Mouse (Mus musculus) embryo, embryonic 10.5 days (tissue): ENCODE results near the gene Gm26566.
"Not testable (repeated sequence)": the region's sequence is repeated elsewhere in the genome, so short reads cannot be mapped to it uniquely, and the experiment has no call there.

Source experiments
- DNase-seq: peaks from one replicate; pipeline ENCODE4 v3.0.0-alpha.2; 2015; ENCODE audit warnings: low spot score

The Gm26566 gene

DNA sequence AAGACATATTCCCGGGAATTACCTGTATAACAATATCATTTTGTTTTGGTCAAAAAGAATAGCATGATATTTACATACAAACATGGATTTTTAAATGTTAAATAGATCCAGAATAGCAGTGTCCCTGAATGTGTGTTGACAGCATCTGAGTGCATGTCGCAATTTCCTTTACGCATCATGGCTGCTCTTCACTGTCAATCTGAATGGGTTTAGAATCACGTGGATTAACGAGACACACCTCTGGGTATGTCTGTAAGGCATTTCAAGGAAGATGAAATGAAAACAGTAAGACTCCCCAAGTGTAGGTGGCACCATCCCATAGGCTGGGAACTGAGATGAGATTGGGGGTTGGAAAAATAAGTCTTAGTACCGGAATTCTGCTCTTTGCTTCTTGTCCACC is 17.4 kb downstream of the Gm26566 start:
- no peak for DNase-seq

- DNase-seq = no peak
Observed at GRCm38 (mm10) chr4:88741426-88741825, 19.8 kb downstream of the Gm26566 start.

DNA sequence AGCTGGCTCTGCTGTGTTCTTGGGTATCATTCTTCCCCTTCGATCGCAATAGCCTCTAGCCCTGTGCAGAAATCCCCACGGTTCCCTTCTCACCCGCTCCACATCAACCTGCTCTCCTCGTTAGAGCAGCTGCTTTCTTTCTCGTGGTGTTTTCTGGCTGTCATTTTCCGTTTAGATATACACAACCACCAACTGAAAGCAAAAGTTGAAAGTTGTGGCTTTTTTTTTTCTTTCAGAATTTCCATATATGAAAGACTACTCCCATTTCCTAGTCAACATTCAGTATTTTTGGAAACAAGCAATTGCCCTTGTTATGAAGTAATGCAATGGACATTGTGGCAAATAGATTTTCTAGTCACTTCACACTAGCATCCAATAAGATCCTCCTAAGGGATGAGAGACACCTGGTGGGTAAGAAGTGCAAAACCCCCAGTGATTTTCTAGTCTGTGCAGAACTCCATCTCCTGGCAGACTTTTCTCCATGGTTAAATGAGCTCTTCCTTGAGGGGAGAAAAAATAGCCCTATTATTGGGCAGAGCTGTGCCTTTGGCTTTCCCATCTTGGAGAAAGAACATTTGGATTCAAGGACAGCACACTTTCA is 21.3 kb downstream of the Gm26566 start:
- no peak for DNase-seq

DNA sequence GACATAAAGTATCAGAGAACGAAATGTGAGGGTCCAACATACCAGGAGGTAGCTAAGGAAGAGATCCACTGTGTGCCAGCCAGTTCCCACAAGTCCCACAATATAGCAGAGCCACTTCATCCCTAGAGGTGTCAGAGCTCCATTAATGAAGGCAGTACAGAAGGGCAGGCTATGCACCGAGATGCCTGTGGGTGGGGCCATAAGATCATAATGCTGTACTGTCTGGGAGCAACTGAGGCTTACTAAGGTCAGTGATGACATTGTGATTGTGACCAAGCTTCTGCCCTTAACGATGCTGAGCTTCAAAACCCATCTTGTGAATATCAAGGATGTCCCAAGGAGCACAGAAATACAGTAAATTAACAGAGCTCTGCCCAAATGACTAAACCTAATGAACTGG is 22.6 kb downstream of the Gm26566 start:
- no peak for DNase-seq

GRCm38 (mm10) chr4:88749926-88750325 is 28.3 kb downstream of the Gm26566 start:
- no peak for DNase-seq

GRCm38 (mm10) chr4:88754818-88755340 is 33.3 kb downstream of the Gm26566 start, which contains the start of gene Gm13271:
Gm13271 (plus strand) TSS chr4:88754868.
- DNase-seq = not testable (repeated sequence)

DNA sequence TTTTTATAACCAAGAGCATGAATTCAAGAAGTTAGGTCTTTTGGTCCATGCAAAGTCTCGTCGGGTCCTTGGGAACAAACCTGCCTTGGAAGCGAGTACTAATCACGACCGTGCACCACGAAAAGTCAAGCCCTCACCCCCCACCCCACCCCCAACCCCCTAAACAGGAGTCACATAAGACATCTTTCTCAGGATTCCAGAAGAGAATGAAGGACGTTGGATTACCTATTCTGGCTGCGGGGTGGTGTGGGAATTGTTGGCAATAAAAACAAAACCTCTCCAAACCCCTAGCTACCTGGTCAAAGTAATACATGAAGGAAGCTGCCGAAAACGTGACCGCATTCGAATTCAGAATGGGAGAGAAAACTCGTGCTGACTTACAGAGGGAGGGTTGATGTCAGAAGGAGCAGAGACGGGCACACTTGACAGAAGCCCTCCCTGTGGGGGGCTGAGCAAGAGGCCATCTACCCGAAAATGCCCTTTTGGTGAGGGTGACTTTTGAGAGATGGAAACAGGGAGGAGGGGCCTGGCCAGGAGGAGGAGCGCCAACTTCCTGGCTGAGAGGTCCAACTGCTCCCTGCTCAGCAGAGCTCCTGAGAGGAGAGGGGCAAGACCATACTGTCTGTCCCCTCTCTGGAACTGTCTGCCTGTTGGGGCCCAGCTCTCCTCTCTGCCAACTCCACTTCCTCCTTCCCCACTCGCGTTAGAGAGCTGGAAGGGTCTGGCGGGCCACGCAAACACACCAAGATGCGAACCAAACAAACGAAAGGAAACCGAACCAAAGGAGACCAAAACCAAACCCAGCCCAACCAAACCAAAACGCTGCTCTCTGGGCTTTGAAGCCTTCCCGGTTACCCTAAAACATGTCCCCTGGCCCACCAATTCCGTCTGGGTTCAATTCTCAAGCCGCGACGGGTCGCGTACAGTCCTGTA is 35.2 kb downstream of the Gm26566 start:
- DNase-seq = peak; percentile 34

- DNase-seq = peak; percentile 91
Observed at GRCm38 (mm10) chr4:88757628-88758031, 36.0 kb downstream of the Gm26566 start.

DNA sequence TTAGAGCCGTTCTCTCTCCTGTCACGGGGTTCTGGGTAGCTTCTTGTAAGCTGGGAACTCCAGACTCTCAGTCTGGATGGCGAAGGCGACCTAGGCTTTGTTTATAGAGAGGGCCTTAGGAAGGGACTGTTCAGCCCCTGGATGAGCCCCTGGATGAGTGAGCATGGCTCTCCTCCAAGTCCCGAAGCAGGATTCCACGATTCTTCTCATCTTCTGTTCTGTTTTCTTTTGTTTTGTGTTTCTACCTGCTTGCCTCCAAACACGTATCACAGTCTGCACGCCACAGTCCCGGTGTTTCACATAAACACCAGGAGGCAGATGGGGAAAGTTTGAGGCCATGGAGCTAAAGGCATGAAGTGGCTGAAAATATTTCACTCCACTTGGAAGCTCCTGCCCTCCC is 37.1 kb downstream of the Gm26566 start:
- DNase-seq = not testable (repeated sequence)

DNA sequence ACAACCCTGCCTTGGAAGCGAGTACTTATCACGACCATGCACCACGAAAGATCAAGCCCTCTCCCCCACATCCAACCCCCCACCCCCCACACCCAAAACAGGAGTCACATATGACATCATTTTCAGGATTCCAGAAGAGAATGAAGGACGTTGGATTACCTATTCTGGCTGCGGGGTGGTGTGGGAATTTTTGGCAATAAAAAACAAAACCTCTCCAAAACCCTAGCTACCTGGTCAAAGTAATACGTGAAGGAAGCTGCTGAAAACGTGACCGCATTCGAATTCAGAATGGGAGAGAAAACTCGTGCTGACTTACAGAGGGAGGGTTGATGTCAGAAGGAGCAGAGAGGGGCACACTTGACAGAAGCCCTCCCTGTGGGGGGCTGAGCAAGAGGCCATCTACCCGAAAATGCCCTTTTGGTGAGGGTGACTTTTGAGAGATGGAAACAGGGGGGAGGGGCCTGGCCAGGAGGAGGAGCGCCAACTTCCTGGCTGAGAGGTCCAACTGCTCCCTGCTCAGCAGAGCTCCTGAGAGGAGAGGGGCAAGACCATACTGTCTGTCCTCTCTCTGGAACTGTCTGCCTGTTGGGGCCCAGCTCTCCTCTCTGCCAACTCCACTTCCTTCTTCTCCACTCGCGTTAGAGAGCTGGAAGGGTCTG is 38.1 kb downstream of the Gm26566 start, which contains the start of gene Gm13283:
TSS of gene Gm13283 (plus strand) at position 510 of the 659 bp plus-strand sequence.
- not testable (repeated sequence) for DNase-seq

DNA sequence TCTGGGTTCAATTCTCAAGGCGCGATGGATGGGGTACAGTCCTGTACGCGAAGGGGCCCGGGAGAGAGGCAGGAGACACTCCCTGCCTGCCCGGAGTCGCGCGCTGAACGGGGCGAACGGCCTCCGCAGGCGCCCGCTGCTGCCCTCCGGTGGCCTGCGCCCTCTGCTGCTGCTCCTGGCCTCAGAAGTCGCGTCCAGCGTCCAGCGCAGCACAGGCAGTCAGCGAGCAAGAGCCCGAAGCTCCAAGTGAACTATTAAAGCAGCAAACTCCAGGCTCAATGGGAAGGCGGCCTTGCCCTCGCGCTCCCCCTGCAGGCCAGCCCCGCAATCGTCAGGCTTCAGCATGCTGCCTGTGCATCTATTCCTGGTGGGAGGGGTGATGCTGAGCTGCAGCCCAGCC is 38.8 kb downstream of the Gm26566 start:
- DNase-seq = peak; percentile 81

DNA sequence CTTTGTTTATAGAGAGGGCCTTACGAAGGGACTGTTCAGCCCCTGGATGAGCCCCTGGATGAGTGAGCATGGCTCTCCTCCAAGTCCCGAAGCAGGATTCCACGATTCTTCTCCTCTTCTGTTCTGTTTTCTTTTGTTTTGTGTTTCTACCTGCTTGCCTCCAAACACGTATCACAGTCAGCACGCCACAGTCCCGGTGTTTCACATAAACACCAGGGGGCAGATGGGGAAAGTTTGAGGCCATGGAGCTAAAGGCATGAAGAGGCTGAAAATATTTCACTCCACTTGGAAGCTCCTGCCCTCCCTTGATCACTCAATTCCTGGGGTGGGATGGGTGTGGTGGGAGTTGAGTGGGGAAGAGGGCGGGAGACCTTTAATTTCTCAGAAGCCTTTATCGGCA is 40.2 kb downstream of the Gm26566 start:
- not testable (repeated sequence) for DNase-seq

DNA sequence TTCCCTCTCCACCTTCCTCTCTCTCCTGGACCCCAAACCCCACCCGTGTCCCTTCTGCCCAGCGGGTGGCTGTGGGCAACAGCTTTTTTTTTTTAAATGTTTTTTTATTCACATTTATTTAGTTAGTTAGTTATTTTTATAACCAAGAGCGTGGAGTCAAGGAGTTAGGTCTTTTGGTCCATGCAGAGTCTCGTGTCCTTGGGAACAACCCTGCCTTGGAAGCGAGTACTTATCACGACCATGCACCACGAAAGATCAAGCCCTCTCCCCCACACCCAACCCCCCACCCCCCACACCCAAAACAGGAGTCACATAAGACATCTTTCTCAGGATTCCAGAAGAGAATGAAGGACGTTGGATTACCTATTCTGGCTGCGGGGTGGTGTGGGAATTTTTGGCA is 40.7 kb downstream of the Gm26566 start:
- not testable (repeated sequence) for DNase-seq

DNA sequence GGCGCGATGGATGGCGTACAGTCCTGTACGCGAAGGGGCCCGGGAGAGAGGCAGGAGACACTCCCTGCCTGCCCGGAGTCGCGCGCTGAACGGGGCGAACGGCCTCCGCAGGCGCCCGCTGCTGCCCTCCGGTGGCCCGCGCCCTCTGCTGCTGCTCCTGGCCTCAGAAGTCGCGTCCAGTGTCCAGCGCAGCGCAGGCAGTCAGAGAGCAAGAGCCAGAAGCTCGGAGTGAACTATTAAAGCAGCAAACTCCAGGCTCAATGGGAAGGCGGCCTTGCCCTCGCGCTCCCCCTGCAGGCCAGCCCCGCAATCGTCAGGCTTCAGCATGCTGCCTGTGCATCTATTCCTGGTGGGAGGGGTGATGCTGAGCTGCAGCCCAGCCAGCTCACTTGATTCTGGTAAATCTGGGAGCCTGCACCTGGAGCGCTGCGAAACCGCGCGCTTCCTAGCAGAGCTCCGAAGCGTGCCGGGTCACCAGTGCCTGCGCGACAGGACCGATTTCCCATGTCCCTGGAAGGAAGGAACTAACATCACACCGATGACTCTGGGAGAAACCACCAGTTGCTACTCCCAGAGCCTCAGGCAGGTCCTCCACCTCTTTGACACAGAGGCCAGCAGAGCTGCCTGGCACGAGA is 41.9 kb downstream of the Gm26566 start:
- DNase-seq = peak; percentile 81
